Mouse (Mus musculus) limb, embryonic 14.5 days (tissue): ENCODE data around the gene Lexm. TPM values are rescaled to one million over a fixed set of nuclear protein-coding genes. Genes with fewer than 3 reads are reported as not detected.

Experiments used
- ATAC-seq: fragments of 200-750 bp; cut with Nextera tagmentation; 2 replicates; pipeline ENCODE4 v1.8.0; 2017; ENCODE audit warnings: low read depth, moderate number of reproducible peaks, moderate TSS enrichment; ENCODE audit not compliant: low FRiP score
- DNase-seq: peaks from one replicate; pipeline ENCODE4 v3.0.0-alpha.2; 2015; ENCODE audit warnings: low spot score
- H3K27ac ChIP-seq: fragments of 300-500 bp; sonication (generic); replicated peaks from 2 replicates; pipeline ENCODE4 v1.5.1; 2014; ENCODE audit warnings: low read depth, mild to moderate bottlenecking, low read length, moderate library complexity, mixed read lengths
- H3K27me3 ChIP-seq: fragments of 300-500 bp; sonication (generic); 2 replicates; pipeline ENCODE4 v1.6.1; 2014; ENCODE audit warnings: low read length, mixed read lengths; ENCODE audit not compliant: control insufficient read depth, insufficient read depth
- H3K36me3 ChIP-seq: fragments of 300-500 bp; sonication (generic); 2 replicates; pipeline ENCODE4 v1.6.1; 2014; ENCODE audit warnings: mild to moderate bottlenecking, low read length, moderate library complexity, mixed read lengths; ENCODE audit not compliant: control insufficient read depth, insufficient read depth
- H3K4me1 ChIP-seq: fragments of 300-500 bp; sonication (generic); 2 replicates; pipeline ENCODE4 v1.6.1; 2014; ENCODE audit warnings: antibody characterized with exemption, low read length, mixed read lengths; ENCODE audit not compliant: control insufficient read depth, insufficient read depth
- H3K4me2 ChIP-seq: fragments of 300-500 bp; sonication (generic); replicated peaks from 2 replicates; pipeline ENCODE4 v1.6.1; 2014; ENCODE audit warnings: low read depth, mild to moderate bottlenecking, low read length, moderate library complexity; ENCODE audit not compliant: severe bottlenecking
- H3K4me3 ChIP-seq: fragments of 300-500 bp; sonication (generic); replicated peaks from 2 replicates; pipeline ENCODE4 v1.5.1; 2014; ENCODE audit warnings: low read length
- H3K9ac ChIP-seq: fragments of 300-500 bp; sonication (generic); 2 replicates; pipeline ENCODE4 v1.6.1; 2014; ENCODE audit warnings: mild to moderate bottlenecking, low read depth, low read length, moderate library complexity; ENCODE audit not compliant: severe bottlenecking
- H3K9me3 ChIP-seq: fragments of 300-500 bp; sonication (generic); 2 replicates; pipeline ENCODE4 v1.6.1; 2016; ENCODE audit warnings: low read length; ENCODE audit not compliant: control insufficient read depth
- POLR2A ChIP-seq: fragments of 200-500 bp; IDR thresholded peaks from 2 replicates; pipeline ENCODE4 v1.8.0; 2012; ENCODE audit warnings: inconsistent platforms, mild to moderate bottlenecking, moderate library complexity, borderline replicate concordance; ENCODE audit not compliant: insufficient read depth, insufficient read length; ENCODE audit errors: extremely low read depth
- WGBS: fragments of 180-500 bp; shearing (Covaris S2); extraction: QIAGEN DNeasy Blood & Tissue Kit; methylation state at CpG from one replicate; pipeline ENCODE4 v1.1.7; 2014; 5-methylcytosine and 5-hydroxymethylcytosine counted together
- polyA plus RNA-seq, 2 experiments: library from polyadenylated mRNA; depleted of rRNA in 1 of 2; stranded (reverse) in 1 of 2; unstranded in 1 of 2; fragments of >200 nt; fragmentation: Nextera tagmentation in 1 of 2; extraction: Ambion mirVana in 1 of 2; gene quantifications; 2 replicates each; pipeline versions ENCODE4 v1.2.1 to v1.2.3; 2012 to 2014

Gene Lexm
- polyA plus RNA-seq, 2 experiments = not detected

GRCm38 (mm10) chr4:106599415-106599814, 17.6 kb downstream of the Lexm start:
- Histone ChIP-seq H3K4me1 (no peaks in the 10 kb centered on the region), H3K4me2 (no peak overlapping the region), H3K9ac (no peak overlapping the region), H3K4me3 (no peak overlapping the region), H3K27me3 (no peaks in the 10 kb centered on the region), H3K9me3 (no peaks in the 10 kb centered on the region), H3K27ac (no peak overlapping the region), H3K36me3 (no peaks in the 10 kb centered on the region)
- 41% methylated on average over 1 of the region's 1 CpGs for WGBS
- TF ChIP-seq POLR2A = no peak
- ATAC-seq (no peak), DNase-seq (no peak)

GRCm38 (mm10) chr4:106597741-106598140, 19.3 kb downstream of the Lexm start:
- no peaks in the 10 kb centered on the region for H3K9me3 ChIP-seq
- no peak overlapping the region for H3K4me3 ChIP-seq
- H3K36me3 ChIP-seq = no peaks in the 10 kb centered on the region
- WGBS = 84% methylated on average over 4 of the region's 4 CpGs
- H3K4me2 ChIP-seq = no peak overlapping the region
- TF ChIP-seq POLR2A = no peak
- H3K27me3 ChIP-seq = no peaks in the 10 kb centered on the region
- ATAC-seq = no peak
- H3K27ac ChIP-seq = no peak overlapping the region
- DNase-seq = no peak
- H3K9ac ChIP-seq = no peak overlapping the region
- H3K4me1 ChIP-seq = no peaks in the 10 kb centered on the region

- DNase-seq (no peak), ATAC-seq (no peak)
- WGBS = 84% methylated on average over 9 of the region's 9 CpGs
- Histone ChIP-seq H3K36me3 (no peaks in the 10 kb centered on the region), H3K9me3 (no peaks in the 10 kb centered on the region), H3K4me3 (no peak overlapping the region), H3K27ac (no peak overlapping the region), H3K4me1 (no peaks in the 10 kb centered on the region), H3K9ac (no peak overlapping the region), H3K27me3 (no peaks in the 10 kb centered on the region), H3K4me2 (no peak overlapping the region)
- TF ChIP-seq POLR2A = no peak
These were observed 20.0 kb downstream of the Lexm start for GRCm38 (mm10) chr4:106597055-106597454.

GRCm38 (mm10) chr4:106596200-106596599, 20.8 kb downstream of the Lexm start:
- WGBS = 58% methylated on average over 3 of the region's 3 CpGs
- H3K4me3 ChIP-seq = no peak overlapping the region
- no peak for ATAC-seq

GRCm38 (mm10) chr4:106593636-106594035, 23.4 kb downstream of the Lexm start:
- no peak overlapping the region for H3K27ac ChIP-seq
- no peak overlapping the region for H3K4me2 ChIP-seq
- ATAC-seq (no peak), DNase-seq (no peak)
- no peak overlapping the region for H3K9ac ChIP-seq
- peaks cover 9% of the 10 kb centered on the region for H3K36me3 ChIP-seq
- 64% methylated on average over 7 of the region's 7 CpGs for WGBS
- H3K27me3 ChIP-seq = no peaks in the 10 kb centered on the region
- no peaks in the 10 kb centered on the region for H3K9me3 ChIP-seq
- H3K4me3 ChIP-seq = no peak overlapping the region
- no peaks in the 10 kb centered on the region for H3K4me1 ChIP-seq
- TF ChIP-seq POLR2A = no peak

More at GRCm38 (mm10) chr4:106596200-106596599, 20.8 kb downstream of the Lexm start:
- H3K4me2 ChIP-seq = no peak overlapping the region
- H3K27ac ChIP-seq = no peak overlapping the region
- H3K9ac ChIP-seq = no peak overlapping the region
- no peak for TF ChIP-seq POLR2A
- H3K36me3 ChIP-seq = no peaks in the 10 kb centered on the region
- no peaks in the 10 kb centered on the region for H3K9me3 ChIP-seq
- no peaks in the 10 kb centered on the region for H3K27me3 ChIP-seq
- DNase-seq = no peak
- H3K4me1 ChIP-seq = no peaks in the 10 kb centered on the region

- H3K9me3 ChIP-seq = no peaks in the 10 kb centered on the region
- no peak overlapping the region for H3K9ac ChIP-seq
- no peak overlapping the region for H3K27ac ChIP-seq
- TF ChIP-seq POLR2A = no peak
- no peak for ATAC-seq
- DNase-seq = no peak
- no peaks in the 10 kb centered on the region for H3K27me3 ChIP-seq
- H3K4me1 ChIP-seq = no peaks in the 10 kb centered on the region
- H3K36me3 ChIP-seq = peaks cover 35% of the 10 kb centered on the region
- H3K4me3 ChIP-seq = no peak overlapping the region
- WGBS = 83% methylated on average over 9 of the region's 9 CpGs
- no peak overlapping the region for H3K4me2 ChIP-seq
These were observed 26.2 kb downstream of the Lexm start for GRCm38 (mm10) chr4:106590871-106591270.
